Mouse (Mus musculus): ENCODE measurements around the gene Lrcol1. TPM values are rescaled to one million over a fixed set of nuclear protein-coding genes. Genes with fewer than 3 reads are reported as not detected.

Lrcol1 gene
- polyA plus RNA-seq, 1 experiment from 2014 or later = not detected

DNA sequence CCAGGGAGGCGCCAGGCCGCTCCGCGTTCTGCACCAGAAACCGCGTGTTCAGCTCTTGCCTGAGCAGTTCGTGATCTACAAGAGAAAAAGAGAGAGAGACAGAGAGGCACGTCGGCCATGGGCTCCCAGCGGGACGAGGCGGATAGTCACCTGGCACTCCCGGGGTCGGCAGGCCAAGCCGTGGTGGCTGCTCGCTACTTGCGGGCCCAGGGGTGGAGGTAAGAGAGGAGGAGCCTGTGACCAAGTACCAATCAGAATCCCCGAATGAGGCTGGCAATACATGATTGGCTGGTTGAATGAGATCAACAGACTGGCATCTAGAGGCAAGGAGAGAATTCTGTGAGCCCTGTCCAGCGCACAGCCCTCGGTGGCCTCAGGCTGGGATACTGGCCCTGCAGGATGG is 33.7 kb downstream of the Lrcol1 start:
- Histone ChIP-seq H3K9ac (replicated peaks; ENCODE audit: low read depth, low read length) (no peak overlapping the region), H3K9me3 (ENCODE audit: control insufficient read depth, low read length) (no peaks in the 10 kb centered on the region), H3K4me2 (ENCODE audit: low read depth, low read length) (no peak overlapping the region), H3K27me3 (ENCODE audit: control insufficient read depth, insufficient read depth, low read length) (no peaks in the 10 kb centered on the region), H3K27ac (ENCODE audit: low read depth, low read length) (no peak overlapping the region), H3K4me3 (ENCODE audit: low read depth, low read length) (no peak overlapping the region), H3K36me3 (ENCODE audit: control insufficient read depth, insufficient read depth, low read length) (peaks cover 34% of the 10 kb centered on the region), H3K4me1 (ENCODE audit: control insufficient read depth, insufficient read depth, low read length) (no peaks in the 10 kb centered on the region)
- 24% methylated on average over 20 of the region's 20 CpGs for WGBS
- peak; percentile 28; the same call in 1 of the 2 replicates for ATAC-seq (ENCODE audit: low read depth)

DNA sequence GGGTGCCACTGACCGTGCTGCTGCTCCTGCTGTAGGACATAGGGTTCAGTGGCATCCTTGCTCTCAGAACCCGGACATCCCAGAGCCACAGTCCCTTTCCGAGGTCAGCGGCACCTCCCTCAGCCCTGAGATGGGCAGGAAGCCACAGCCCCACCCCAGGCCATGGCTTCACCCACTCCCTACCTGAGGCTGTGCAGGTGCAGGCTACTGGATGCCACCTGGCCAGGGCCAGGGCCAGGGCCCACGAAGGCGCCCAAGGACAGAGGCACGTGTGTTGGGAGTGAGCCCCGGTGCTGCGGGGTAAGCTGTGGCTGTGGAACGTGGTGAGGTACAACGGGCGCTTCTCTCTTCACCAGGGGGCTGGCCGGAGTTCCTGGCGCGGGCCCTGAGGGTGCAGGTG is 34.6 kb downstream of the Lrcol1 start:
- no peak overlapping the region for H3K4me2 ChIP-seq (ENCODE audit: low read depth, low read length)
- WGBS = 90% methylated on average over 15 of the region's 15 CpGs
- no peak for ATAC-seq (ENCODE audit: low read depth)
- H3K27ac ChIP-seq (ENCODE audit: low read depth, low read length) = no peak overlapping the region
- H3K4me1 ChIP-seq (ENCODE audit: control insufficient read depth, insufficient read depth, low read length) = no peaks in the 10 kb centered on the region
- no peak overlapping the region for H3K9ac ChIP-seq (replicated peaks; ENCODE audit: low read depth, low read length)
- no peaks in the 10 kb centered on the region for H3K9me3 ChIP-seq (ENCODE audit: control insufficient read depth, low read length)
- no peak overlapping the region for H3K4me3 ChIP-seq (ENCODE audit: low read depth, low read length)
- H3K36me3 ChIP-seq (ENCODE audit: control insufficient read depth, insufficient read depth, low read length) = peaks cover 34% of the 10 kb centered on the region
- no peaks in the 10 kb centered on the region for H3K27me3 ChIP-seq (ENCODE audit: control insufficient read depth, insufficient read depth, low read length)

DNA sequence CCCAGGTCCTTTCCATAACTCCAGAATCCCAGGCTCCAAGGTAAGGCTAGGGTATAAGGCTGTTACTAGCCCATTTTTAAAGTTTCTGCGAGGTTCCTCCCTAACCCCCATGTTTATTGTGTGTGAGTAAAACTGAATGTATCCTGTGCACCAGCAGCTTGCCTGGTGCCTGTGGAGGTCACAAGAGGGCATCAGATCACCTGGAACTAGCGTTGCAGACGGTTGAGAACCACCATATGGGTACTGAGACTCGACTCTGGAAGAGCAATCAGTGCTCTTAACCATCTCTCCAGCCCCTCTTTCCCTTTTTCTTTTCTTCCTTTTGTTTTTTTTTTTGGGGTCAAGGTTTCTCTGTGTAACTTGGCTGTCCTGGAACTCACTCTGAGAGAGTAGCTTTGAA is 35.3 kb downstream of the Lrcol1 start:
- peaks cover 29% of the 10 kb centered on the region for H3K36me3 ChIP-seq (ENCODE audit: control insufficient read depth, insufficient read depth, low read length)
- no peak overlapping the region for H3K4me2 ChIP-seq (ENCODE audit: low read depth, low read length)
- H3K4me1 ChIP-seq (ENCODE audit: control insufficient read depth, insufficient read depth, low read length) = peaks cover 4% of the 10 kb centered on the region; the same call in 1 of the 2 replicates
- H3K27ac ChIP-seq (ENCODE audit: low read depth, low read length) = no peak overlapping the region
- ATAC-seq (ENCODE audit: low read depth) = no peak
- H3K9me3 ChIP-seq (ENCODE audit: control insufficient read depth, low read length) = no peaks in the 10 kb centered on the region
- H3K27me3 ChIP-seq (ENCODE audit: control insufficient read depth, insufficient read depth, low read length) = no peaks in the 10 kb centered on the region
- WGBS = 89% methylated on average over 4 of the region's 4 CpGs
- H3K9ac ChIP-seq (replicated peaks; ENCODE audit: low read depth, low read length) = no peak overlapping the region
- no peak overlapping the region for H3K4me3 ChIP-seq (ENCODE audit: low read depth, low read length)

DNA sequence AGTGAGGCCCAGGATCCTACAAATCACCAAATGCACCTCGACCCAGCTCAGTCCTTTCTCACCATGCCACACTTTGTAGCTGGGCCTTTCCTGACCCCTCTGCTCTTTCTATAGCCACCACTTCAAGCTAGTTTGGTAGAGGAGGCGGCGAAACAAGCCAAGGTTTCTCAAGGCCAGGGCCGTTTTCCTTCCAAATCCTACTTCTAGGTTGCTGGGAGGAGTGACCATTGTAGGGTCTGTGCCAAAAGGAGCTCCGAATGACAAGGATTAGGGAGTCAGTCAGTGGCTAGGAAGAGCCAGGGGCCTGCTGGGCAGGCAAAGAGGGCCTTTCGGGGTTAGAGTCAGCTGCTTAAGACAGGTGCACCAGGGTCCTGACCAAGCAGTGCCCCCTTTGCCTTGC is 40.0 kb downstream of the Lrcol1 start:
- 82% methylated on average over 6 of the region's 6 CpGs for WGBS

DNA sequence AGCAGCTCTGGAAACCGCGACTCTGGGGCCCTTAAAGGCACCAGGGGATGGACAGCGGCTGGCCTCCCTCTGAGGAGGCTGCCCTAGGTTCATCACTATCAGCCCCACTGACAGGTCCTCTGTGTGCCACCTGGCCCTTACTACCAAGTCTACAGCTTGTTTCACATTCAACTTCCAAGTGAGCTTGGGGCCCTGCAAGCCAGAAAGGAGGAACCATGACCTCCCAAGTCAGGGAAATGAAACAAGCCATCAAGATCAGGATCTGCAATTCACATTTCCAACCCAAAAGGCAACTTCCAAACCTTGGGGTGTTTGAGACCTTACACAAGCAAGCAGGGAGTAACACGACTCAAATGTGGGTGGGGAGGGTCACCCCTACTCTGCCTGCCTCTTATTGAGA is 40.7 kb downstream of the Lrcol1 start:
- H3K27me3 ChIP-seq (ENCODE audit: control insufficient read depth, insufficient read depth, low read length) = no peaks in the 10 kb centered on the region
- H3K4me3 ChIP-seq (ENCODE audit: low read depth, low read length) = peak overlapping the region; percentile 60
- H3K9ac ChIP-seq (replicated peaks; ENCODE audit: low read depth, low read length) = 0 out of 2 replicates have a peak overlapping the region, but pooled peaks have one; percentile 71
- 40% methylated on average over 4 of the region's 4 CpGs for WGBS
- peaks cover 21% of the 10 kb centered on the region; the same call in 1 of the 2 replicates for H3K4me1 ChIP-seq (ENCODE audit: control insufficient read depth, insufficient read depth, low read length)
- H3K36me3 ChIP-seq (ENCODE audit: control insufficient read depth, insufficient read depth, low read length) = no peaks in the 10 kb centered on the region
- no peak for ATAC-seq (ENCODE audit: low read depth)
- no peak overlapping the region for H3K27ac ChIP-seq (ENCODE audit: low read depth, low read length)
- H3K9me3 ChIP-seq (ENCODE audit: control insufficient read depth, low read length) = no peaks in the 10 kb centered on the region
- H3K4me2 ChIP-seq (ENCODE audit: low read depth, low read length) = peak overlapping the region; percentile 51

More for the DNA sequence above, 40.0 kb downstream of the Lrcol1 start:
- H3K27ac ChIP-seq (ENCODE audit: low read depth, low read length) = no peak overlapping the region
- ATAC-seq (ENCODE audit: low read depth) = no peak
- peaks cover 21% of the 10 kb centered on the region; the same call in 1 of the 2 replicates for H3K4me1 ChIP-seq (ENCODE audit: control insufficient read depth, insufficient read depth, low read length)
- H3K4me3 ChIP-seq (ENCODE audit: low read depth, low read length) = no peak overlapping the region; the same call in 1 of the 2 replicates
- no peaks in the 10 kb centered on the region for H3K27me3 ChIP-seq (ENCODE audit: control insufficient read depth, insufficient read depth, low read length)
- H3K36me3 ChIP-seq (ENCODE audit: control insufficient read depth, insufficient read depth, low read length) = peaks cover 4% of the 10 kb centered on the region; the same call in 1 of the 2 replicates
- H3K4me2 ChIP-seq (ENCODE audit: low read depth, low read length) = peak overlapping the region; percentile 51
- H3K9ac ChIP-seq (replicated peaks; ENCODE audit: low read depth, low read length) = no peak overlapping the region
- no peaks in the 10 kb centered on the region for H3K9me3 ChIP-seq (ENCODE audit: control insufficient read depth, low read length)

DNA sequence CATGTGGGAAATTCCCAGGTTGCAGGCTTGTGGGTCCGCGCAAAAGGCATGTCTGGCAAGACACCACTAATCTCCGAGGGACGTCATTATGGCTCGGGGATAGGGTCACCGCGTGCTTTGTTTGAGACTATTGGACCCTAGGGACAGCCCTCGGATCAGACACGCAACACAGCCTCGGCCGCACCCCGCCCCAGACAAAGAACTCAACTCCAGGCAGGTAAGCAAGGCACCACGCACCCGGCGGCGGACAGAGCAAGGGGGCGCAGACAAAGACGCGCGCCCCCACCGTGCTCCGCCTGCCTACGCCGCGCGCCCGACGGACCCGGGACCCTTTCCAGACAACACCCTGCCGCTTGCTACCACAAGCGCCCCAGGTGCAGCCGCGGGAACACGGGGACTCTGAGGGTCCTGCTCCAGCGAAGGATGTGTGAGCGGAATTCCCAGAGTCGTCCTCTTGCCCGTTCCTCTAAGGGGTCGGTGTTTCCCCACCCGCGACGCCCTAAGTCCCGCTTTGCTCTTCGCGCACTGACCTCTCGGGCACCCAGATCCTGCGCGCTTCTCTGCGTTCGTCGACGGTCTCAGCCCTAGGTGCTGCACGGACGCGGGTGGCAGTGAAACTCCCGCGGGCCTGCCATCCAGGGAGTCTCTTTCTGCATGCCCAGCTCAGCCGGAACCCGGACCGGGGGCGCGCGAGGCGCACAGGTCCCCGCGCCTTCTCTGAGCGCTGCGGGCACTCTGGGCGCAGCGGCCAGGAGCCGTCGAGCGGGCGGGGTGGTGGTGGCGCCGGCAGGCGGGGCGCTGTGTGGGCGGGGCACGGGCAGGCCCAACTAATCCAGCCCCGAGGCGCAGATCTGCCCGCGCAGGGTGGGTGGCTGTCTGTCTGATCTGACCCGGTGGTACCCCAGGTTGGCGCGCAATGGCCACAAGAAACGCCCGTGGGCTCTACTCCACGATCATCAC is 42.1 kb downstream of the Lrcol1 start:
- no peaks in the 10 kb centered on the region for H3K27me3 ChIP-seq (ENCODE audit: control insufficient read depth, insufficient read depth, low read length)
- H3K27ac ChIP-seq (ENCODE audit: low read depth, low read length) = peak overlapping the region; percentile 66
- H3K4me3 ChIP-seq (ENCODE audit: low read depth, low read length) = peak overlapping the region; percentile 60
- peak overlapping the region; percentile 51 for H3K4me2 ChIP-seq (ENCODE audit: low read depth, low read length)
- peaks cover 21% of the 10 kb centered on the region; the same call in 1 of the 2 replicates for H3K4me1 ChIP-seq (ENCODE audit: control insufficient read depth, insufficient read depth, low read length)
- WGBS = under 1% methylated on average over 87 of the region's 90 CpGs
- H3K9ac ChIP-seq (replicated peaks; ENCODE audit: low read depth, low read length) = peak overlapping the region; percentile 71
- H3K36me3 ChIP-seq (ENCODE audit: control insufficient read depth, insufficient read depth, low read length) = no peaks in the 10 kb centered on the region
- peak; percentile 90 for ATAC-seq (ENCODE audit: low read depth)
- H3K9me3 ChIP-seq (ENCODE audit: control insufficient read depth, low read length) = no peaks in the 10 kb centered on the region

DNA sequence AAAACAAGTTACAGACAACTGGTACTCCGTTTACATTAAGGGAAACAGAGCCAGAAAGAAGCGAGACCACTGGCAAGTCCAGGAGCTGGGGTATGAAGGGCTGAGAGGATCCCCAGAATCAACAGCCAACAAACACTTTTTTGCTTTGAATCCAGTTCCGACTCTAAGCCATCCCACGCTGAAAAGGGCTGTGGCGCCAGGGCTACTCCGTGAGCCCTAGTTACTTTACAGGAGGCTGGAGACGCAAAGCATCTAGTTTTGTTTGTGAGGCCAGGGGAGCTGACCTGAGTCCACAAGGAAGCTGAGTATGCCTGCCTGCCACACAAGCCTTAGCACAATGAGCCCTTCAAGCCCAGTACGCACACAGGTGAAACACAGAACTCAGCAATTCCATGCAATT is 42.8 kb downstream of the Lrcol1 start:
- WGBS = 21% methylated on average over 8 of the region's 8 CpGs
- peaks cover 21% of the 10 kb centered on the region; the same call in 1 of the 2 replicates for H3K4me1 ChIP-seq (ENCODE audit: control insufficient read depth, insufficient read depth, low read length)
- ATAC-seq (ENCODE audit: low read depth) = no peak
- peak overlapping the region; percentile 71 for H3K9ac ChIP-seq (replicated peaks; ENCODE audit: low read depth, low read length)
- H3K27ac ChIP-seq (ENCODE audit: low read depth, low read length) = no peak overlapping the region
- H3K27me3 ChIP-seq (ENCODE audit: control insufficient read depth, insufficient read depth, low read length) = no peaks in the 10 kb centered on the region
- H3K36me3 ChIP-seq (ENCODE audit: control insufficient read depth, insufficient read depth, low read length) = no peaks in the 10 kb centered on the region
- no peaks in the 10 kb centered on the region for H3K9me3 ChIP-seq (ENCODE audit: control insufficient read depth, low read length)
- H3K4me3 ChIP-seq (ENCODE audit: low read depth, low read length) = peak overlapping the region; percentile 60
- H3K4me2 ChIP-seq (ENCODE audit: low read depth, low read length) = peak overlapping the region; percentile 51

DNA sequence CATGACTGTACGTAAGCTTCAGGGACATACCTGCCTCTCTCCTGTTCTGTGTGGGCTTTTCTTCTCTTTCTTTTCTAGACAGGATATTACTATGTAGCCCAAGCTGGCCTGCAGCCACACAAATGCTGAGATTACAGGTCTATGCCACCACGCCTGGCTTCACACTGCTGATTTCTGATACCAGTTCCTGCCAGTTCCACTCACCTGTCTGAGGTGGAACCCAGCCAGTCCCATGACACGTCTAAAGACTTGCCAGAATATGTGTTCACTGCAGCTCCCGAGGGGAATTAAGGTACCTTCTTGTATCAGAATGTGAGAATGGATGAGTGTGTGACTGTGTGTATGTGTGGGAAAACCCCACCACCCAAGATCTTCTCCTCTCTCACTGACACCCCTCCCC is 46.1 kb downstream of the Lrcol1 start:
- H3K9ac ChIP-seq (replicated peaks; ENCODE audit: low read depth, low read length) = no peak overlapping the region
- 92% methylated on average over 4 of the region's 4 CpGs for WGBS
- H3K9me3 ChIP-seq (ENCODE audit: control insufficient read depth, low read length) = no peaks in the 10 kb centered on the region
- no peak for ATAC-seq (ENCODE audit: low read depth)
- no peak overlapping the region for H3K4me3 ChIP-seq (ENCODE audit: low read depth, low read length)
- H3K27ac ChIP-seq (ENCODE audit: low read depth, low read length) = no peak overlapping the region
- no peaks in the 10 kb centered on the region for H3K27me3 ChIP-seq (ENCODE audit: control insufficient read depth, insufficient read depth, low read length)
- H3K36me3 ChIP-seq (ENCODE audit: control insufficient read depth, insufficient read depth, low read length) = no peaks in the 10 kb centered on the region
- no peak overlapping the region for H3K4me2 ChIP-seq (ENCODE audit: low read depth, low read length)
- peaks cover 9% of the 10 kb centered on the region; the same call in 1 of the 2 replicates for H3K4me1 ChIP-seq (ENCODE audit: control insufficient read depth, insufficient read depth, low read length)

DNA sequence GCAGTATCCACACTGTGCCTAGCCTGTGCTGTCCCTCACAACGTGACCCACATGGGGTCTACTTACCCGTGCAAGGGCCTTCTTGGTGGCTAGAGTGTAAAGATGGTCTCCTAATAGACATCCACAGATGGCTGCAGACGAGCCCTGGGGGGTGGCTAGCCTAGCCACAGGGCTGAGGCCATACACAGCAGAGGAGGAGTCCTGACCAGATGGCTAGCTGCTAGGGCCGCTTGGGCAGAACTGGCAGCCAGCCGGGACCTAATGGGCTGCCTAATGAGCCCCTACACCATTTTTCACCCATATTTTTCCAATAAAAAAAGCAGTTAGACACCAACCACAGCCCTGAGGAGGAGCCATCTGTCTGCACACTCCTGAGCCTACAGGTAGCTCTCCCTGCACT is 48.2 kb downstream of the Lrcol1 start:
- Histone ChIP-seq H3K27ac (ENCODE audit: low read depth, low read length) (no peak overlapping the region), H3K4me1 (ENCODE audit: control insufficient read depth, insufficient read depth, low read length) (no peaks in the 10 kb centered on the region), H3K9ac (replicated peaks; ENCODE audit: low read depth, low read length) (no peak overlapping the region), H3K4me2 (ENCODE audit: low read depth, low read length) (no peak overlapping the region), H3K27me3 (ENCODE audit: control insufficient read depth, insufficient read depth, low read length) (no peaks in the 10 kb centered on the region), H3K9me3 (ENCODE audit: control insufficient read depth, low read length) (no peaks in the 10 kb centered on the region), H3K4me3 (ENCODE audit: low read depth, low read length) (no peak overlapping the region), H3K36me3 (ENCODE audit: control insufficient read depth, insufficient read depth, low read length) (no peaks in the 10 kb centered on the region)
- peak; percentile 48; the same call in 1 of the 2 replicates for ATAC-seq (ENCODE audit: low read depth)
- WGBS = 43% methylated on average over 5 of the region's 5 CpGs

Measured in neural tube, embryonic 14.5 days (tissue).